Mouse (Mus musculus): ENCODE data around the gene Melk.

Melk gene

DNA sequence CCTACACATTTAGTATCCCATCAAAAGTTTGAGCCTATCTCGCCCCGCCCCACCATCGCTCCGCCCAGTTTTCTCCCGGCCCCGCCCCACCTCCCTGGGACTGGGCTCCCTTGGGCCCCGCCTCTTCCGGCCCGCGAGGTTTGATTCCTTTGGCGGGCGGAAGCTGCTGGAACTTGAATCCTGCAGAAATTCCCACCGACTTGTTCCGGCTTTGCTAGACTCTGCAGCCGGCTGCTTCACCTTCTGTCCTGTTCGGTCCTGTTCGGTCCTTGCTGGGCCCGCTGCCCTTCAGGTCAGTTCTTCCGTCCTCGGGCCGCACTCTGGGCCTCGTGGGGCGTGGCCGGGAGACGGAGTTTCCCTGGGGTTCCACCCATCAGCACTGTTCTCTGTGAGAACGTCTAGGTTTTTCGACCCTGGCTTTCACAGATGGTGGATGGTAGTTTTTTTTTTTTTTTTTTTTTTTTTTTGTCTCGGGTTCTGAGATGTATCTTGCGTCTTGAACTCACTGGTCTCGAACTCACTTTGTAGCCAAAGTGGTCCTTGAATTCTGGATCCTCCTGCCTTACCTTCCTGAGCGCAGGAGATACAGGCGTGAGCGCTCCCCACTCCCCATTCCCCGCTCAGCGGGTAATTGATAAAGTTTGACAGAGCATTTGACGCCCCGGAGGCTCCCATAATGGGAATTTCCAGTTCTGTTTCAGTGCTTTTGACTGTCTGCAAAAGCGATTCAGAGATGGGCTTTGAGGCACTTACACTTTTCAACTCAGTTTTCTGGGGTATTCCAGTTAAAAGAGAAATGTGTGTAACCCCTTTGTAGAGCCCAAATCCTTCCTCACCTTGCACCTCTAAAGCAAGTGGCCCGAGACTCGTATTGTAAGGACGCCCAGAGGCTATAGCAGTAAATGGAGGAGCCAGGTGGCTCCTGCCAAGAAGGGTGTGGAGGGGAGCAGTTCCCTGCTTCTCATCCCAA, at the start of gene Melk:
Gene Melk (plus strand): TSS at position 96 of the 970 bp plus-strand sequence.
- in situ Hi-C loops (cut with MboI; ENCODE audit: low sequenced_read_pairs): no loop called here

DNA sequence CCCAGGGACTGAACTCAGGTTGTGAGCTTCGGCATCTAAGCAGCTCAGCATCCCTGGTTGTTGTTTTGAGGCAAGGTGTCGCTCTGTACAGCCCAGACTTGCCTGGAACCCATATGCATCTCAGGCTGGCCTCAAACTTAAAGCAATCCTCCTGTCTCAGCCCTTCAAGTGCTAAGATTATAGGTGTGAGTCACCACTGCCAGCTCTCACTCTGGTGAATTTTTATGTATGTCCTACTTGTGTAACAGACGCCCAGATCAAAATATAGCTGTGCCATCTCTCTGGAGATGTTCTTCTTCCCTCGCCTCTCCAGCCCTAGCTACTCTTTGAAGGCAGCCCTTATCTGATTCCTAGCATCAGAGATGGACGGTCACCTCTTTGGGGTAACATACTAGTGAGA, 49.2 kb upstream of the Melk start:
- in situ Hi-C loops (cut with MboI; ENCODE audit: low sequenced_read_pairs): no loop called here

DNA sequence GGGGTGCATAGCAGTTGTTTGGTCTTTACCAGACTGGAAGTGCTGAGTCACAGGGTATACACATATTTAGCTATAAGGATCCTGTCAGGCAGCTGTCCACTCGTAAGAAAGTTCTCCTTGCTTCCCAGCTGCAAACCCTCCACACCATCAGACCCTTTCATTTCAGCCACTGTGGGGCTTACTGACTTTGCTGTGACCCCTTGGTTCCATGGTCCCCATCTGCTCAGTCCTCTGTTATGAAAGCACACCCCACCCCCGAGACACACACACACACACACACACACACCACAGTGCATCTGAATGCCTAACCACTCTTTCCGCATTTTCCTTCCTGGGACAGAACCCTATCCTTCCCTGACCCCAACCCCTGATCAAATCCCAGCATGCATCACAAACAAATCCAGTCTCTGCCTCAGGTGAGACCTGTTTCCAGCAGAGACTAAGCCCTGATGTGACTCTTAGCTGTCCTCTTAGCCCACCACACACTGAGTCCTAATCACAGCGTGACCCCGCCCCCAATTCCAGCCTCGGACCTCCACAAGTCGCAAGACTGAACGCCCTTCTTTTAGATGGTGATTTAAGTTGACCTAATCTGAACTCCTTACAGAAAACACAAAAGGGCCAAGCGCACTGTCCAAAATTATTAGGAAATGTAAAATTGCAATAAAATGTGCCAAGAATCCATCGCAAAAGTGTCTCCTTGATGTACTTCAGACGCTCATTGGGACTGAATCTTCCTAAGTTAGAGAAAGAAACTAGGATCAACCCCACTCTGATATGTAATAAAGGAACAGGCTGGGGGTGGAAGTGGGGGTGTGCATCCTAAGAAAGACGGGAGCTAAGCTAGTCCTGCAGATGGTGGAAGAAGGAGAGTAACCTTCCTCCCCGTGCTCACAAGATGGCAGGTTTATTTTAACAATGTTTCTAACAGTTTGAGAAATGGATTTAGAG, 48.4 kb upstream of the Melk start:
- in situ Hi-C loops (cut with MboI; ENCODE audit: low sequenced_read_pairs): no loop called here

DNA sequence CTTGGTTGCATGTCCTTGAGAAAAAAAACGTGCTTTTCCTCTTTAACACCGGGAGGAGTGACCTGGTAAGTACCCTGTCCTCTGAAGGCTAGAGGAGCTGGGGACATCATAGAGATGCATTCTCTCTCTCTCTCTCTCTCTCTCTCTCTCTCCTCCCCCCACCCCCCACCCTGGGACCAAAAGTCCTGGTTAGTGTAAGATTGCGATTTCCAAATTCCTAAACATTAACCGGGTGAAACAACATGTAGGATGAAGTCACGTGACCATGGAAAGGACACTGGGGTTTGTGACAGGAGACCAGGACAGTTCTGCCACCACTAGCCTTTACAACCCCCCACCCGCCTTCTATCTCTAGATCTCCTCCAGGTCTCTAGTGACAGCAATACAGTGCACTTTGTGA, 47.5 kb upstream of the Melk start:
- in situ Hi-C loops (cut with MboI; ENCODE audit: low sequenced_read_pairs): no loop called here

DNA sequence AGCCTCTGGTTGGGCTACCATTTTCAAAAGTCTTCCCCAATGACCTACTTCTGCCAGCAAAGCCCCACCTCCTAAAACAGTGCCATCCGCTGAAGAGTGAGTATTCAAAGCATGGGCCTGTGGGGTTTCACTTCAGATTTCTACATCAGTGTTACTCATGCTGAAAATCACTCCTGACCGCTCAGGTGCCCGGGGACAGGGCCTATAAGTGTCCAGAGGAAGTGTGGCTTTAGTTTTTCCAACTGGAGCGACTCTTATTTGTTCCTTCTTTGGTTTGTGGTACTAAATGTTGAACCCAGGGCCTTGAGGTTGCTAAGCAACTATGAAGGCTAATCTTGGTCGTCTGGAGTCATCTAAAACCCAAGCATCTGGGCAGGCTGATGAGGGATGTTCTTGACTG, 46.1 kb upstream of the Melk start:
- in situ Hi-C loops (cut with MboI; ENCODE audit: low sequenced_read_pairs): no loop called here

DNA sequence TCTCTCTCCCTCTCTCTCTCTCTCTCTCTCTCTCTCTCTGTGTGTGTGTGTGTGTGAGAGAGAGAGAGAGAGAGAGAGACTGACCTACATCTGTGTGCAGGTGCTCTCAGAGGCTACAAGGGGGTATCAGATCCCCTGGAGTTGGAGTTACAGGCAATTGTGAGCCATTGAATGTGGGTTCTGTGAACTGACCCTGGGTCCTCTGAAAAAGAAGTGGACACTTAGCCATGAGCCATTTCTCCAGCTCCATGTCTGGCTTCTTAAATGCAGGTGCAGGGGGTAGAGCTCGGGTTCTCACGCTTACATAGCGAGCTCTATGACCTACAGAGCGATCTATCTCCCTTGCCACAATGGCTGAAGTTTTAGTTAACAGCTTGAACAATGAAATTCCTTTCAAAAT, 41.5 kb upstream of the Melk start:
- in situ Hi-C loops (cut with MboI; ENCODE audit: low sequenced_read_pairs): no loop called here

DNA sequence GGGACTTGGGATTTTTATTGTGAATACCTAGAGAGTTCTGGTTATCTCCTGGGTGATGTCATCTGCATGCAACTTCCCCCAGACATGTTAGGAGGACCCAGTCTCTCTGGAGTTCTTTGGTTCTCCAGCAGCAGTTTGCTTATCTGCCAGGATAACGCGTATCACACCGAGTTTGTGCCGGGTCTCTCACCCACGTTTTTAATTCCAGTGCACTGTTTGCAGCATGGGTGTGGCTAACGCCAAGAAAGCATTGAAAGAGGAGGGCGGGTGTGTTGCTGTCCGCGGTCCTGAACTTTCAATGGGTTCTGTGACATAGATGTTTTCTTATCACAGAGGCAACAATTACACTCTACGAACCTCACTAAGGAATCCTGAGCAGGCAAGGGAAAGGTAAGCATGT, 40.4 kb upstream of the Melk start:
- in situ Hi-C loops (cut with MboI; ENCODE audit: low sequenced_read_pairs): no loop called here

DNA sequence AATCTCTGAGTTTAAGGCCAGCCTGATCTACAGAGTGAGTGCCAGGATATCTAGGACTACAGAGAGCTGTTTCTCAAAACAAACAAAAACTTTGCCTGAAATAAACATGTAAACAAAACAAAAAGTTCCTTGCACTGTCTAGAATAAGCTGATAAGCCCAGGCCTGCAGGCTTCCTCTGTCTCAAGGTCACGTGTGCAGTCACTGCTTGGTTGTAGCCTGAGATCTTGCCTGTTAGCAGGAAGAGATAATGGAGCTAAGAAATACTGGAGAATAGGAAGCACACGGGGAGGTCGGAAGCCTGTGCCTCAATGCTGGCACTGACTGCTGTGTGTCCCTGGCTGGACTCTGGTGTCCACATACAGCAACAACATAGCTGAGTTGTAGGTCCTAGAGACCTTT, 35.2 kb upstream of the Melk start:
- in situ Hi-C loops (cut with MboI; ENCODE audit: low sequenced_read_pairs): no loop called here

DNA sequence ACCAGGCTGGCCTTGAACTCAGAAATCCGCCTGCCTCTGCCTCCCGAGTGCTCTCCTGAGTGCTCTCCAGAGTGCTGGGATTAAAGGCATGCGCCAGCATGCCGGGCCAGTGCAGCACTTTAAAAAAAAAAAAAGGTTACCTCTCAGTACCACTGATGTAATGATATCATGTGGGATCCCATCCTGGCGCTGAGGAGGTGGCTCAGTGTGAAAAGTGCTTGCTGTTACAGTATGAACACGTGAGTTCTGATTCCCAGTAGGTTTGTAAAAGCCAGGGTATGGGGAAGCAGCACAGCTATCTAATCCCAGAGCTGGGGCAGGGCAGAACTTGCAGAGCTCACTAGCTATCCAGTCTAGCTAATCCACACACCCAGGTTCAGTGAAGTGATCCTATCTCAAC, 33.2 kb upstream of the Melk start:
- in situ Hi-C loops (cut with MboI; ENCODE audit: low sequenced_read_pairs): no loop called here

DNA sequence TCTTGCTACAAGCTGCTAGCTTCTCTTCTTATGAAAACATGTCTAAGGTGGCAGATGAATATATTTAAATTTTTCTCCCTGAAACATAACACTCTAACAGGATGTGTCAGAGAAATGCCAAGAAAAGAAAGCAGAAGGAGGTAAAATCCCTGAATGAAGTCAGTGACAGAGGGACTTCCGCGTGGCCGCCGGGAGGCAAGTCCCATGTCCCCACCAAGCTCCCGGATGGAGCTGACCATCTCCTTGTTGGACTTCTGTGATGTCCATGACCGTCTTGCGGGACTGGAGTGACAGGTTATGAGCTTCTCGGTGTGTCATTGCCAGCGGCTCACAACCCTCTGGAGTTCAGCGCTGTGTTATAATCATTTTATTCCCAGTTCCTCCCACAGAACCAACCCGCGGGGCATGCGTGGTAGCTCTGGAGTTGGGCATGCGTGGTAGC, 31.3 kb upstream of the Melk start:
- in situ Hi-C loops (cut with MboI; ENCODE audit: low sequenced_read_pairs): no loop called here

DNA sequence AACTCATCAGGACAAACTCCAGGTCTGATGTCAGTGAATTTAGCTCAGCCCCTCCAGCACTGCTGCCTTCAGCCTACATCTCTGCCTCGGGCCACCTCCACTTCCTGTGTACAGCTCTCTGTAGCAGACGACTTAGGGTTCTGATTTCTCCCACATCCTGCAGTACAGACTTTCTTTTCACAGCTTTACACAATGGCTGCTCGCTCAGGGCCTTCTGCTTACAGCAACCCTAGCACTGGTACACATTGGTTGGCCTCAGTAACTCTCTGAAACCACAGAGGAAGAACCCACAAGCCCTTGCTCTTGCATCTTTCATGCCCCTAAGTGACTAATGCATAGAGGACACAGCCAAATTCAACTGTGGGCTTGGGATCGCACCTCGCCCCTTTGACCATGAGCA, 29.5 kb upstream of the Melk start:
- in situ Hi-C loops (cut with MboI; ENCODE audit: low sequenced_read_pairs): no loop called here

DNA sequence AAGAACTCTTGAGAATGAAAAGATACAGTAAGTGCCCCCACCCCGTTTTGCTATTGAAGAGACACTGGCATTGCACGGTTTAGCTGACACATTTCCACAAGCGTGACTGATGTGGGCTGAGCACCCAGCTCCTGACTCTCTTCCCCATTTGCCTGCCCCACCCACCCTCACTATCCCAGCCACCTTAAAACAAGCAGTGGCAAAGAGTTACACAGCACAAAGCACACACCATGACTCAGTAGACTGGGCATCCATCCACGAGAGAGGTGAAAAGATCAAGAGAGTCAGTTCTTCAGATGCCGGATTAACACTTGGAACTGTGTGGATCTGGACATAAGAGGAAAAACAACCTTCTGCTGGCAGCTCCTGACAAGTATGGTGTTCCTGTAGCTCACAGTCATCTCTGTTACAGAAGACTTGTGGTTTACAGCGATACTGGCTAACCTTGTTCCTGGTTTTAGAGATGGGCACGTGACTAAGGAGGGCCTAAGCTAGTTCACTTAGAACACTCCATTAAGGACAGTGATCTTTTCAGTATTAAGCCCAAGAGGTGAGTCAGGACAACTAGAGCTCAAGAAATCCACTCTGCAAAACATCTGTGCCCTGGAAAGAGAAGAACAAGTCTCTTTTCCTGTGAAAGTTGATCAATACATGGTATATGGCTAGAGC, 18.9 kb upstream of the Melk start:
- in situ Hi-C loops (cut with MboI; ENCODE audit: low sequenced_read_pairs): no loop called here

DNA sequence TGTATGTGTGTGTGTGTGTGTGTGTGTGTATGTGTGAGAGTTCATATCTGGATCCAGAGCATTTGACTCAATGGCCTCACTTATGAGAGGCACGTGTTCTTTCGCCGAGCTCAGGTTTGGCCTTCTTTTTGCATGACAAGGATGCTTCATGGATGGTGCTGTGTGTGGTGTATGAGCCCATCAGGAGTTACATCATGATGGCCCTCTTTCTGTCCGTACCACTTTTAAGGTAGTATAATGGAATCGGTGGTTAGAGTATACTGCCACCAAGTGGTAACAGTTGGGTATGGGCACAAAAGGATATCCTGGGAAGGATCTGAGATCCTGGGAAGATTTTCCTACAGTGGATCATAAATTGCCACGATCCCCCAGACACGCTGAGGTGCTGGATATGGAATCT, 8.1 kb upstream of the Melk start:
- in situ Hi-C loops (cut with MboI; ENCODE audit: low sequenced_read_pairs): loop anchor here (5.0 kb wide), 1 partner anchor 115 kb away; no protein-coding TSS in a partner anchor

DNA sequence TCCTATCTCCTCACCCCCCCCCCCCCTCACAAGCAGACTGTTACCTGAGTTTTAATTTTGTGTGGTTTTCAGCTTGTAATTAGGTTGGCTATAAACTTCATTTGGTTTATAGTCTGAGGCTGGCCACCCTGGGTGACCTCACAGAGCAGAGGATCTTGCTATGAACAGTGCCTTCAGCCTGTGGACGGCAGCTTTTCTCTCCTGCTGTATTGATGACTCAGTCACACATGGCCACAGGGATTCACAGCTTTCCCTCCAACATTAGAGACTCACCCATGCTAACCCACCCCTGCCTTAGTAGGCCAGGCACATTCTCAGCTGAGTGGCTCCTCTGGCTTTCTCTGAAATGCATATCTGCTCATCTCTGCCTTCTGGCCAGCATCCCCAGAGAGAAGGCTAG, 4.8 kb upstream of the Melk start:
- in situ Hi-C loops (cut with MboI; ENCODE audit: low sequenced_read_pairs): no loop called here

DNA sequence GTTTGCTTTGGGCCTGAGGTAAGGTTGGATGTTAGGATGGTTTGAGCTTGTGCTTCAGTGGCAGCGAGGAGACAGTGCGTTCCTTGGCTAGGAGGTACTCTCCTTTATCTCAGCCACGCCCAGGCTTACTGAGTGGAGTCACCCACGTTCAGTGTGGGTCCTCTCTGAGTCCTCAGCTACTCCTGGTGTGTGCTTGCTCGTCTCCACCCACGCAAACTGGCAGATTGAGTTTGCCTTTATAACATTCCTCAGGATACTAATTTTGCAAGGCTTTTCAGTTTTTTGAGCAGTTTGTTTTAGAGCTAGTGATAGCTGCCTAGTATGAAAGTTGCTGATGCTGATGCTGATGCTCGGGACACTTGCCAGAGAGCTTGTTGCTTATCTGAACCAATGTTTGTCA, 5.9 kb downstream of the Melk start:
- in situ Hi-C loops (cut with MboI; ENCODE audit: low sequenced_read_pairs): no loop called here

DNA sequence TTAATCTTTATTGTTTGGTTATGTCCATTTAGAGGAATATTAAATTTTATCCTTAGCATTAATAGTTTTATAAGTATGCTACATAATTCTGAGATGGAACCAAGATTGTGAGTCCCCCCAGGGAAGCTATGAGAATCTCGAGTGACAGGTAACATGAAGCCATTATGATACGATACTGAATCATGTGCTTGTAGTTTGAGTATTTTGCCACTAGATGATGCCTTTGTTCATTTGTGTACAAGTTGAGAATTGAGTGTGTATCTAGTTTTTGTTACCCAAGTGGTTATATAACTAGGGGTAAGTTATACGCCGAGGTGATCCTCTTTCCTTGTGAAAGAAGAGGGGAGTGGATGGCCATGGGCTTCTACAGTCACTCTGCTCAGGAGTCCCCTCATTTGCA, 9.8 kb downstream of the Melk start:
- in situ Hi-C loops (cut with MboI; ENCODE audit: low sequenced_read_pairs): no loop called here

DNA sequence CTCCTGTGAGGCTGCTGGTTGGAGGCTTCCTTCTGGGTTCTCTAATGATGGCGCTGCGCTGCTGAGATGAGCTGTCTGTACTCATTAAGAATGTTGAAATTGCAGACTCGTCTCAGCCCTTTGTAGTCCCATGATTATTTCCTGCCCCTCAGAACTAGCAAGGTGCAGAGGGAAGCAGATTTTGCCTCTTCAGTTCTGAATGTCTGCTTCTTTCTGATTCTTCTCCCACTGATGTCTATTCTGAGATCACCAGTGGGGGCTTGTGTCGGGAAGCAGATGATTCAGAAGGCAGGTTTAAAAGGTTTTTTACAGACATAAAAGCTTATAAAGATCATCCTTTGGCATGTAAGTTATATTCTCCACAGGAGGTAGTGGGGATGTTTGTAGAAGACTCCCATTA, 10.2 kb downstream of the Melk start:
- in situ Hi-C loops (cut with MboI; ENCODE audit: low sequenced_read_pairs): no loop called here

DNA sequence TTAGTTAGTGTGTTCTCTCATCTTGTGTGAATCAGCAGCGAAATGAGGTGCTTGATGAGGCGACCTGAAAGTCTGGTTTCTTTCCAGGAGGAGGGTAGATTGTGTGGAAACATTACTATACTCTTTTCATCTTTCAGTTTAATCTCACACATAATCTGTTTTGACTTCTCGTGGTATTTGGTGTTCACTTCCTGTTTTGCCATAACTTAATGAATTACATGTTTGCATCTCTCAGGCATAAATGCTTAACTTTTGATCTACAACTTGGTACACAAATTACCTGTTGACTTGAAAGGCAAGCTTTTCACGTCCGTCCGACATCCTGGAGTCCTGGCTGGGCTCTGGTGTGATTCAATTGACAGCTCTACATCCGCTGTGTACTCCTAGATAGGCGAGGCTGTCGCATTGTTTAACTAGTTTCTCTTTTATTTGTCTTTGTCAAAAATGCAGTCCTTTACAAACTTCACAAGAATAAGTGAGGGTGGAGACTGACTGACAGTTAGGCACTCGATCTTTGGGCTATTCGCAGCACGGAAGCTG, 15.7 kb downstream of the Melk start:
- in situ Hi-C loops (cut with MboI; ENCODE audit: low sequenced_read_pairs): no loop called here

DNA sequence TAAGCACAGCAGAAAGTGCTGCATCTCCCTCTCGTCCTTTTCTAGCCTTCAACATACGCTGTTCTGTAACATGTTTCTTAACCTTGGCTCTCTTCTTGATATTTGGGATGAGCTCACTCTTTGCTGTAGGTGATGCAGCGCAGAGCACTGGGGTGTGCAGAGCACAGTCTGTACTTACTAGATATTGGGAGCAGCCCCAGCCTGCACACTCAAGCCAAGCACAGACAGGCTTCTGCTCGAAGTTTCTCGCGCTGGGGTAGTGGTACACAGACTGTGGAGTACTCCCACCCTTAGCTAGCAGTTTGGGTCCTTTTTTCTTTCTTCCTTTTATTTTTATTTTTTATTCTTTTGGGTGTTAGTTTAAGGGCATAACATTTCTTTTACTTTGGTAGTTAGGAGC, 19.8 kb downstream of the Melk start:
- in situ Hi-C loops (cut with MboI; ENCODE audit: low sequenced_read_pairs): no loop called here

DNA sequence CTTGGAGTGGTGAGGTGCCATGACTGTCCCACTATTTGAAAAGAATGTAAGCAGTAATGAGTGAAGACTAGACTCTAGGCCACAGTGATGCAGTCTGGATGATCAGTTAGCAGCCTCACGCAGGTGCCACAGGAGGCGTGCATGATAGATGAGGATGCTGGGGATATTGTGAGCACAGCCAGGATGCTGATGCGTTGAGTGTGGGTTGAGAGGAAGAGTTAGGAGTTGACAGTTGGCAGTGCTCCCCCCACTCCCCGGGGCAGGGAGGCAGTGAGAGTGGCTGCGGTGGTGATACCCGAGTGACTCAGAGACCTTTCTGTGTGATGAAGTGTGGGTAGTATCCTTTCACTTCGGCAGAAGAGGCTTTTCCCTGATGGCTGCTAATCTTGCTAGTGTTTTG, 21.4 kb downstream of the Melk start:
- in situ Hi-C loops (cut with MboI; ENCODE audit: low sequenced_read_pairs): no loop called here

DNA sequence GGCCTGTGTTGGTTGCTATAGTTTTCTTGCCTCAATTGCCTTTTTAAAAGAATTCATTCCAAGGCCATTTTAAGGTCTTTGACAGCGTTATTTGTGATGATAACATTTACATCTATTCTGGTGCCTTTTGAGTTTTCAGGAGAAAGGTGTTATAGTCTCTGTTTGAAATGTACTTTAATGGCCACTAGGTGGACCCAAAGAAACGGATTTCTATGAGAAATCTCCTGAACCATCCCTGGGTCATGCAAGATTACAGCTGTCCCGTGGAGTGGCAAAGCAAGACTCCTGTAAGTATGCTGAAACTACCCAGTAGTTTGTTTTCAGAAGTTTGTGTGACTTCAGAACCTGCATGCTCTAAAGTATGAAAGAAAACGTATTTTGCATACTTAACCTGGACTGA, 24.8 kb downstream of the Melk start:
- in situ Hi-C loops (cut with MboI; ENCODE audit: low sequenced_read_pairs): no loop called here

All from CH12F3 (cell line).